Mouse (Mus musculus): ENCODE data around the gene Rplp1. TPM values are rescaled to one million over a fixed set of nuclear protein-coding genes. Genes with fewer than 3 reads are reported as not detected.

Rplp1 gene
- polyA plus RNA-seq (2012; ENCODE audit: insufficient read depth, insufficient read length, low replicate concordance, missing spikeins), result 1,116 TPM in 1 of 2 replicates, not detected in the other

- peak within 1 kb of the TSS; percentile 90 for H3K27ac ChIP-seq (ENCODE audit: insufficient read depth, low read depth, low read length)
- peak within 1 kb of the TSS; percentile 79 for H3K4me3 ChIP-seq (ENCODE audit: insufficient read depth, low read depth, low read length)
- TF ChIP-seq POLR2A (IDR thresholded peaks at IDR 0.05; ENCODE audit: insufficient read depth, low read depth, low read length), result peak; percentile 89
- no peak for TF ChIP-seq CTCF (IDR thresholded peaks at IDR 0.05; ENCODE audit: insufficient read depth, low read depth, low read length)
- H3K4me1 ChIP-seq (ENCODE audit: control insufficient read depth, insufficient read depth, low read length), result no peaks in the 10 kb centered on the region; the same call in 1 of the 2 replicates
- WGBS, result under 1% methylated on average over 70 of the region's 70 CpGs
Observed at GRCm38 (mm10) chr9:61914203-61914916, at the start of gene Rplp1. Rplp1 (minus strand) TSS chr9:61914542.

- Histone ChIP-seq H3K4me3 (ENCODE audit: insufficient read depth, low read depth, low read length) (no peak overlapping the region), H3K27ac (ENCODE audit: insufficient read depth, low read depth, low read length) (no peak overlapping the region), H3K4me1 (ENCODE audit: control insufficient read depth, insufficient read depth, low read length) (peaks cover 18% of the 10 kb centered on the region)
- 81% methylated on average over 6 of the region's 6 CpGs for WGBS
- TF ChIP-seq CTCF (IDR thresholded peaks at IDR 0.05; ENCODE audit: insufficient read depth, low read depth, low read length) (no peak), POLR2A (IDR thresholded peaks at IDR 0.05; ENCODE audit: insufficient read depth, low read depth, low read length) (no peak)
Observed at GRCm38 (mm10) chr9:61963356-61963755, 49.0 kb upstream of the Rplp1 start.

- Histone ChIP-seq H3K4me1 (ENCODE audit: control insufficient read depth, insufficient read depth, low read length) (peaks cover 15% of the 10 kb centered on the region), H3K4me3 (ENCODE audit: insufficient read depth, low read depth, low read length) (no peak overlapping the region), H3K27ac (ENCODE audit: insufficient read depth, low read depth, low read length) (no peak overlapping the region)
- TF ChIP-seq CTCF (IDR thresholded peaks at IDR 0.05; ENCODE audit: insufficient read depth, low read depth, low read length), result no peak
- 89% methylated on average over 4 of the region's 4 CpGs for WGBS
Observed at GRCm38 (mm10) chr9:61961181-61961580, 46.8 kb upstream of the Rplp1 start.

GRCm38 (mm10) chr9:61960753-61961152 lies 46.4 kb upstream of the Rplp1 start:
- Histone ChIP-seq H3K4me1 (ENCODE audit: control insufficient read depth, insufficient read depth, low read length) (peaks cover 11% of the 10 kb centered on the region), H3K27ac (ENCODE audit: insufficient read depth, low read depth, low read length) (no peak overlapping the region), H3K4me3 (ENCODE audit: insufficient read depth, low read depth, low read length) (no peak overlapping the region)
- WGBS, result 75% methylated on average over 5 of the region's 5 CpGs
- TF ChIP-seq CTCF (IDR thresholded peaks at IDR 0.05; ENCODE audit: insufficient read depth, low read depth, low read length) (no peak), POLR2A (IDR thresholded peaks at IDR 0.05; ENCODE audit: insufficient read depth, low read depth, low read length) (no peak)

GRCm38 (mm10) chr9:61959921-61960569 lies 45.7 kb upstream of the Rplp1 start:
- Histone ChIP-seq H3K27ac (ENCODE audit: insufficient read depth, low read depth, low read length) (no peak overlapping the region), H3K4me3 (ENCODE audit: insufficient read depth, low read depth, low read length) (no peak overlapping the region)
- WGBS, result 94% methylated on average over 1 of the region's 1 CpGs

GRCm38 (mm10) chr9:61954707-61955106 lies 40.4 kb upstream of the Rplp1 start:
- Histone ChIP-seq H3K4me1 (ENCODE audit: control insufficient read depth, insufficient read depth, low read length) (no peaks in the 10 kb centered on the region), H3K4me3 (ENCODE audit: insufficient read depth, low read depth, low read length) (no peak overlapping the region), H3K27ac (ENCODE audit: insufficient read depth, low read depth, low read length) (no peak overlapping the region)
- TF ChIP-seq CTCF (IDR thresholded peaks at IDR 0.05; ENCODE audit: insufficient read depth, low read depth, low read length) (no peak), POLR2A (IDR thresholded peaks at IDR 0.05; ENCODE audit: insufficient read depth, low read depth, low read length) (no peak)

More at GRCm38 (mm10) chr9:61959921-61960569, 45.7 kb upstream of the Rplp1 start:
- H3K4me1 ChIP-seq (ENCODE audit: control insufficient read depth, insufficient read depth, low read length), result peaks cover 8% of the 10 kb centered on the region; the same call in 1 of the 2 replicates
- TF ChIP-seq CTCF (IDR thresholded peaks at IDR 0.05; ENCODE audit: insufficient read depth, low read depth, low read length) (no peak), POLR2A (IDR thresholded peaks at IDR 0.05; ENCODE audit: insufficient read depth, low read depth, low read length) (no peak)

- 79% methylated on average over 7 of the region's 7 CpGs for WGBS
Observed at GRCm38 (mm10) chr9:61952241-61952640, 37.9 kb upstream of the Rplp1 start.

GRCm38 (mm10) chr9:61947402-61948346 lies 33.3 kb upstream of the Rplp1 start:
- H3K27ac ChIP-seq (ENCODE audit: insufficient read depth, low read depth, low read length), result no peak overlapping the region

More at GRCm38 (mm10) chr9:61952241-61952640, 37.9 kb upstream of the Rplp1 start:
- H3K4me3 ChIP-seq (ENCODE audit: insufficient read depth, low read depth, low read length), result no peak overlapping the region
- TF ChIP-seq CTCF (IDR thresholded peaks at IDR 0.05; ENCODE audit: insufficient read depth, low read depth, low read length), result no peak
- no peak for TF ChIP-seq POLR2A (IDR thresholded peaks at IDR 0.05; ENCODE audit: insufficient read depth, low read depth, low read length)
- no peak overlapping the region for H3K27ac ChIP-seq (ENCODE audit: insufficient read depth, low read depth, low read length)
- H3K4me1 ChIP-seq (ENCODE audit: control insufficient read depth, insufficient read depth, low read length), result peaks cover 3% of the 10 kb centered on the region; the same call in 1 of the 2 replicates

More at GRCm38 (mm10) chr9:61947402-61948346, 33.3 kb upstream of the Rplp1 start:
- no peak for TF ChIP-seq POLR2A (IDR thresholded peaks at IDR 0.05; ENCODE audit: insufficient read depth, low read depth, low read length)
- peak; percentile 82 for TF ChIP-seq CTCF (IDR thresholded peaks at IDR 0.05; ENCODE audit: insufficient read depth, low read depth, low read length)
- H3K4me1 ChIP-seq (ENCODE audit: control insufficient read depth, insufficient read depth, low read length), result peaks cover 7% of the 10 kb centered on the region; the same call in 1 of the 2 replicates
- WGBS, result 7% methylated on average over 24 of the region's 24 CpGs
- H3K4me3 ChIP-seq (ENCODE audit: insufficient read depth, low read depth, low read length), result peak overlapping the region; percentile 33
